Mouse (Mus musculus) megakaryocyte, embryonic 14.5 days (primary cell): ENCODE measurements around the gene Ifit3.

Source experiments
- FLI1 ChIP-seq: IDR thresholded peaks from 2 replicates; pipeline ENCODE4 v1.6.1; 2012; ENCODE audit warnings: low read length, inconsistent platforms, mixed read lengths
- GATA1 ChIP-seq: IDR thresholded peaks from 3 replicates; pipeline ENCODE4 v1.6.1; 2012; ENCODE audit warnings: mixed read lengths, low read length, inconsistent platforms, borderline replicate concordance

DNA sequence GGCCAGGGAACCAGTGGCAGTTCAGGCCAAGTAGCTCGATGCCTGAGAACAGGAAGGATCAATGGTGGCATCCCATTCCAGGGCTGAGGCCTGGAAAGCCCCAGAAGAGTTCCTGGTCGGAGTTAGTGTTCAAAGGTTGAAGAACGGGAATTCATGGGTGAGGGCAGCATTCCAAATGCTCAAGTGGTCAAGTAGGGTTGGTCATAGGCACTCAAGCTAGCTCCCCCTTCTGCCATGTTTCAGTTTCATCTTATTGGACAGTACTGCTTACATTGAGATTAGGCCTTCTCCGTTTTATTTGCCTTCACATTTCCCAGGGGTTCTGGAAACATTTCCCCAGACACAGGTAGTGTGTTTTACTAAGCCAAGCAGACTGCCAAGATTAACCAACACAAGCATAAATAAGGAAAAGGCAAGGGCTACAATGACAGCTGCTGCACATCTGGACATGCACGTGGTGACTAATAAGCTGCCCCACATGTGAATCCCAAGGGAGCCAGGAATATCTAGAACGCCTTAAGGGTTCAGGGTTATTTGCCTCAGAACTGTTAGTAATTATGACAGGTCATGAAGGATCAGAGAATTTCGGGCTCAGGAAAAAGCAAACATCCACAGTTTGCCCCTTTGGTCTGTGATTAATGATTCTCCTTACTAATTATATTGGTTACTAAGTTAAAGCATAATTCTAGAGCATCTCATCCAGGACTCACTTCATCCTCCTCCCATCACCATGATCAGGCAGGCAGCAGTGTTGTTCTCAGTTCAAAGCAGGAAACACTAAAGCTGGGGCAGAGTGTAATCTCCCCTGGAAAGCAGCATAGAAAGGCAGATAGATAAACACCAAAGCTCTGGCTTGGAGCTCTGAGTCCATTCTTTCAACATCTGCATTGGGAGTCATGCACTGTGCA, 14.1 kb upstream of the Ifit3 start:
- TF ChIP-seq FLI1 (no peak), GATA1 (no peak)
